Mouse (Mus musculus): ENCODE measurements around the gene Trpc5os. TPM values are rescaled to one million over a fixed set of nuclear protein-coding genes. Genes with fewer than 3 reads are reported as not detected.

Trpc5os gene
- total and polyA plus RNA-seq, 3 experiments: not detected

DNA sequence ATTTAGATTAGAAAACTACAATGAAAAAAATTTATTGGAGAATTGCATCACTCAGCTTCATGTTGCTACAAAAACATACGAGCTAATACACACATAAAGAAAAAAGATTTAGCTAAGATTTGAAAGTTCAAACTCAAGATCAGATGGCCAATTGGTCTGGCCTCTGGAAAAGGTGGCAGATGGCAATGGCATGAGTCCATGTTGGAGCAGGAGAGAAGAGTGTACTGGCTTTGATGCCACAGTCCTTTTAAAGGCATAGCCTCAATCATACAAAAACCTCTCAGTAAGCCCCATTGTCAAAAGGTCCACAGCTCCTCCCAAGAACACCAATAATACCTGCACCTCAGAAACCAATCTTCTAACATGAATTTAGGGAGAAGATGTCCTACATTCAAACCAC is 35.0 kb downstream of the Trpc5os start:
- Histone ChIP-seq H3K4me3 (no peak overlapping the region), H3K4me1 (ENCODE audit: control insufficient read depth, insufficient read depth, low read length) (no peaks in the 10 kb centered on the region), H3K27me3 (ENCODE audit: control insufficient read depth, insufficient read depth, low read length) (no peaks in the 10 kb centered on the region), H3K9ac (ENCODE audit: low read depth, low read length) (no peak overlapping the region), H3K36me3 (ENCODE audit: control insufficient read depth, insufficient read depth, low read length) (no peaks in the 10 kb centered on the region), H3K27ac (no peak overlapping the region), H3K79me2 (replicated peaks; ENCODE audit: control insufficient read depth, insufficient read depth, low read length) (no peaks in the 10 kb centered on the region)
- no peak for TF ChIP-seq POLR2A (IDR thresholded peaks at IDR 0.05; ENCODE audit: insufficient read depth, low read depth, low read length)
- TF ChIP-seq CTCF (IDR thresholded peaks at IDR 0.05): no peak
- no peak for TF ChIP-seq EP300 (IDR thresholded peaks at IDR 0.05; ENCODE audit: insufficient read depth, low read depth, low read length)
- 61% methylated on average over 1 of the region's 1 CpGs for WGBS
- intact Hi-C loops (cut with DNase I): no loop called here
- DNase-seq: no peak

- H3K36me3 ChIP-seq (ENCODE audit: control insufficient read depth, insufficient read depth, low read length): no peaks in the 10 kb centered on the region
- no peak overlapping the region for H3K27ac ChIP-seq
- no peak for DNase-seq
- H3K9ac ChIP-seq (ENCODE audit: low read depth, low read length): no peak overlapping the region
- intact Hi-C loops (cut with DNase I): no loop called here
- H3K79me2 ChIP-seq (replicated peaks; ENCODE audit: control insufficient read depth, insufficient read depth, low read length): no peaks in the 10 kb centered on the region
- no peaks in the 10 kb centered on the region for H3K27me3 ChIP-seq (ENCODE audit: control insufficient read depth, insufficient read depth, low read length)
- TF ChIP-seq CTCF (IDR thresholded peaks at IDR 0.05) (no peak), EP300 (IDR thresholded peaks at IDR 0.05; ENCODE audit: insufficient read depth, low read depth, low read length) (no peak), POLR2A (IDR thresholded peaks at IDR 0.05; ENCODE audit: insufficient read depth, low read depth, low read length) (no peak)
- WGBS: 87% methylated on average over 5 of the region's 5 CpGs
- H3K4me3 ChIP-seq: no peak overlapping the region
- no peaks in the 10 kb centered on the region for H3K4me1 ChIP-seq (ENCODE audit: control insufficient read depth, insufficient read depth, low read length)
Measured at GRCm38 (mm10) chrX:144523239-144523638, 66.9 kb downstream of the Trpc5os start.

GRCm38 (mm10) chrX:144526042-144526441 is 69.7 kb downstream of the Trpc5os start:
- no peak overlapping the region for H3K9ac ChIP-seq (ENCODE audit: low read depth, low read length)
- WGBS: 33% methylated on average over 7 of the region's 7 CpGs
- no peaks in the 10 kb centered on the region for H3K79me2 ChIP-seq (replicated peaks; ENCODE audit: control insufficient read depth, insufficient read depth, low read length)
- no peak overlapping the region for H3K4me3 ChIP-seq
- H3K27me3 ChIP-seq (ENCODE audit: control insufficient read depth, insufficient read depth, low read length): no peaks in the 10 kb centered on the region
- intact Hi-C loops (cut with DNase I): no loop called here
- no peaks in the 10 kb centered on the region for H3K4me1 ChIP-seq (ENCODE audit: control insufficient read depth, insufficient read depth, low read length)
- DNase-seq: peak in 1 of 2 experiments; percentile 2
- H3K36me3 ChIP-seq (ENCODE audit: control insufficient read depth, insufficient read depth, low read length): no peaks in the 10 kb centered on the region
- H3K27ac ChIP-seq: no peak overlapping the region
- TF ChIP-seq CTCF (IDR thresholded peaks at IDR 0.05) (no peak), POLR2A (IDR thresholded peaks at IDR 0.05; ENCODE audit: insufficient read depth, low read depth, low read length) (no peak), EP300 (IDR thresholded peaks at IDR 0.05; ENCODE audit: insufficient read depth, low read depth, low read length) (no peak)

Other genes starting within 250 kb of the Trpc5os start
- gene Alg13, start 138.8 kb upstream of the Trpc5os start, total RNA-seq (2021): 1 to 10 TPM; 5.8 TPM
- 2.7 and 3.6 TPM in 2 replicates for gene Alg13, start 138.8 kb upstream of the Trpc5os start, polyA plus RNA-seq (2012; rRNA removed)
- gene Trpc5, start 231.6 kb downstream of the Trpc5os start, total RNA-seq (2021): not detected
- gene Trpc5, start 231.6 kb downstream of the Trpc5os start, polyA plus RNA-seq (2012; rRNA removed): not detected in 2 replicates
- not detected for gene Rtl4, start 232.3 kb downstream of the Trpc5os start, total RNA-seq (2021)
- not detected in 2 replicates for gene Rtl4, start 232.3 kb downstream of the Trpc5os start, polyA plus RNA-seq (2012; rRNA removed)

Measured in heart, adult 2 months (tissue).